Mouse (Mus musculus) midbrain, embryonic 15.5 days (tissue): ENCODE measurements around the gene Smc4. TPM values are rescaled to one million over a fixed set of nuclear protein-coding genes. Genes with fewer than 3 reads are reported as not detected.
"Not testable (repeated sequence)": the region's sequence is repeated elsewhere in the genome, so short reads cannot be mapped to it uniquely, and the experiment has no call there.

Experiments
- ATAC-seq: fragments of 200-750 bp; cut with Nextera tagmentation; replicated peaks from 2 replicates; pipeline ENCODE4 v1.8.0; 2017; ENCODE audit warnings: moderate TSS enrichment
- H3K27ac ChIP-seq: fragments of 300-500 bp; sonication (generic); 2 replicates; pipeline ENCODE4 v1.5.1; 2015; ENCODE audit warnings: mild to moderate bottlenecking, inconsistent platforms
- H3K27me3 ChIP-seq: fragments of 300-500 bp; sonication (generic); replicated peaks from 2 replicates; pipeline ENCODE4 v1.6.1; 2015; ENCODE audit warnings: inconsistent platforms
- H3K36me3 ChIP-seq: fragments of 300-500 bp; sonication (generic); replicated peaks from 2 replicates; pipeline ENCODE4 v1.6.1; 2015; ENCODE audit warnings: inconsistent platforms
- H3K4me1 ChIP-seq: fragments of 300-500 bp; sonication (generic); 2 replicates; pipeline ENCODE4 v1.6.1; 2015; ENCODE audit warnings: inconsistent platforms
- H3K4me2 ChIP-seq: fragments of 300-500 bp; sonication (generic); 2 replicates; pipeline ENCODE4 v1.6.1; 2015; ENCODE audit warnings: inconsistent platforms, mild to moderate bottlenecking, moderate library complexity
- H3K4me3 ChIP-seq: fragments of 300-500 bp; sonication (generic); 2 replicates; pipeline ENCODE4 v1.5.1; 2015; ENCODE audit warnings: mild to moderate bottlenecking, inconsistent platforms
- H3K9ac ChIP-seq: fragments of 300-500 bp; sonication (generic); 2 replicates; pipeline ENCODE4 v1.6.1; 2015; ENCODE audit warnings: mild to moderate bottlenecking, inconsistent platforms
- H3K9me3 ChIP-seq: fragments of 300-500 bp; sonication (generic); 2 replicates; pipeline ENCODE4 v1.6.1; 2016; ENCODE audit warnings: inconsistent platforms
- WGBS: fragments of 180-500 bp; shearing (Covaris S2); methylation state at CpG from one replicate; pipeline ENCODE4 v1.1.7; 2015; ENCODE audit warnings: mixed read lengths; 5-methylcytosine and 5-hydroxymethylcytosine counted together
- polyA plus RNA-seq: library from polyadenylated mRNA; unstranded; fragments of >200 nt; fragmentation: Nextera tagmentation; extraction: Ambion mirVana; gene quantifications from 2 replicates; pipeline ENCODE4 v1.2.1, GENCODE M21; 2015

Smc4 gene
- polyA plus RNA-seq, 1 experiment from 2014 or later: 32.1 TPM

DNA sequence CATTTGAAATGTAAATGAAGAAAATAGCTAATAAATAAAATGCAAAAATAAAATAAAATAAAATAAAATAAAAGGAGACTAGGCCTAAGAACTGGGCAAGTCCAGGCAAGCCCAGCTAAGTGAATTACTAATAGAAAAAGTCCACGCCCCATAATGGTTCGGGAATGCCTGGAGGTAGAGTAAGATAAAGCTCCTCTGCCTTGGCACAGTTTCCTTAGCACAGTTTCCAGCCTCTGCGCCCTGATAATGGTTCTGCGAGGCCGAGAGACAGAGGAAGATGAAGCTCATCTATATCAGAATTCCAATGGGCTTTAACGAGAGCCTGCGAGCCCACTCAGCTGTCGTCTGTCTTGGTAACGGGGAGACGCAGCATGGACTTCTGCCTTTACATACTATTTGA lies 25.4 kb upstream of the Smc4 start:
- H3K9ac ChIP-seq: no peak overlapping the region
- H3K36me3 ChIP-seq: no peaks in the 10 kb centered on the region
- no peak overlapping the region for H3K4me2 ChIP-seq
- H3K27me3 ChIP-seq: no peaks in the 10 kb centered on the region
- H3K4me1 ChIP-seq: no peaks in the 10 kb centered on the region
- 93% methylated on average over 10 of the region's 10 CpGs for WGBS
- no peak overlapping the region for H3K4me3 ChIP-seq
- no peak for ATAC-seq
- no peaks in the 10 kb centered on the region for H3K9me3 ChIP-seq
- H3K27ac ChIP-seq: no peak overlapping the region

DNA sequence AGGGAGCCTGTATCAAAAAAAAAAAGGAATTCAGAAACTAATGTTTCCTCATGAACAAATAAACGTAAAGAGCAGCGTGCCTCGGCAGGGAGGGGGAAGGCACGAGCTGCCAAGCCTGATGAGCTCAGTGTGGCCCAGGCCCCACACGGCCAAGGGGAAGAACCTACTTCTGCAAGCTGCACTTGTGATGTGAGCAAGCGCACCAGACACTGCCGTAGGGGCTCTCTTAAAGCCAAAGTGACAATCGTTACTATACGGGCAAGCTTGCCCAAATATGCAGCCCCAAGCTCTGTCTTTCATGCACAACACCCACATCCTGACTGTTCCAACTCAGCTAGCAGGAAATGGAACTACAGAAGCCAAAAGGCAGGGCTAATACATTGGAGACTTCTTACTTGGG lies 23.6 kb upstream of the Smc4 start:
- Histone ChIP-seq H3K4me2 (no peak overlapping the region), H3K36me3 (no peaks in the 10 kb centered on the region), H3K9me3 (no peaks in the 10 kb centered on the region), H3K27me3 (no peaks in the 10 kb centered on the region), H3K4me3 (no peak overlapping the region), H3K9ac (no peak overlapping the region), H3K4me1 (no peaks in the 10 kb centered on the region), H3K27ac (no peak overlapping the region)
- WGBS: 82% methylated on average over 9 of the region's 9 CpGs
- no peak for ATAC-seq

DNA sequence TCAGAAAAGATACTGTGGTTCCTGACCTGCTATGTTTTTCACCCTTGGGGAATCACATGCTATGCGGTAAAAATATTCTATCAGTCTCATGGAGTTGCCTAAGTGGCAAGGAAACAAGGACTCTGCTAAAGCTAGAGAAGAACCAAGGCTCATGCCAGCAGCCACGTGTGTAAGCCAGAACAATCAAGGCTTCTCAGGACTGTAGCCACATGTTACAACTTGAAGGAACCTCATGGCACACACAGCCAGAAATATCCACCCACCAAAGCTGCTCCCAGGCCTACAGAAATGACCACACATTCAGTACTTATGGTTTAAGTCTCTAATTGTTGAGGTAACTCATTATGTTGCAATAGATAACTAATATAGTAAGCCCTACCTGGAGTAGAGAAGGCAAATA lies 18.0 kb upstream of the Smc4 start:
- WGBS: 89% methylated on average over 2 of the region's 2 CpGs
- Histone ChIP-seq H3K9ac (no peak overlapping the region), H3K4me3 (no peak overlapping the region), H3K9me3 (no peaks in the 10 kb centered on the region), H3K36me3 (no peaks in the 10 kb centered on the region), H3K4me2 (no peak overlapping the region), H3K4me1 (no peaks in the 10 kb centered on the region), H3K27me3 (no peaks in the 10 kb centered on the region), H3K27ac (no peak overlapping the region)
- ATAC-seq: no peak

DNA sequence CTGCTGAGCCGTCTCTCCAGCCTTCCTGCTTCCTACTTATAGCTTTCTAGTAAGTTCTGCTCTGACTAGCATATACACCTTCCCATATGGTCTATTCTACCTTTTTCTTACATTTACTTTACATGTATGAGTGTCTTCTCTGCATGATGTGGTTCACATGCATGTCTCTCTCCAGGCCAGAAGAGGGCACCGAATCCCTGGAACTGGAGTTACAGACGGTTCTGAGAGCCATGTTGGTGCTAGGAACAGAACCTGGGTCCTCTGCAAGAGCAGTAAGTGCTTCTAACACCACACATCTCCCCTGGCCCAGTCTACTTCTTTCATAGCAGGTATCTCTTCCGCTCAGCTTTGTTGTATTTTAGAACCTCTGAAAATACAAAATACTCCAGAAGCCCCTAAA lies 1.8 kb upstream of the Smc4 start:
- Histone ChIP-seq H3K9me3 (no peaks in the 10 kb centered on the region), H3K4me2 (no peak overlapping the region), H3K36me3 (no peaks in the 10 kb centered on the region), H3K4me1 (peaks cover 26% of the 10 kb centered on the region), H3K27me3 (no peaks in the 10 kb centered on the region), H3K4me3 (no peak overlapping the region), H3K27ac (no peak overlapping the region), H3K9ac (no peak overlapping the region)
- 92% methylated on average over 4 of the region's 4 CpGs for WGBS
- ATAC-seq: no peak

DNA sequence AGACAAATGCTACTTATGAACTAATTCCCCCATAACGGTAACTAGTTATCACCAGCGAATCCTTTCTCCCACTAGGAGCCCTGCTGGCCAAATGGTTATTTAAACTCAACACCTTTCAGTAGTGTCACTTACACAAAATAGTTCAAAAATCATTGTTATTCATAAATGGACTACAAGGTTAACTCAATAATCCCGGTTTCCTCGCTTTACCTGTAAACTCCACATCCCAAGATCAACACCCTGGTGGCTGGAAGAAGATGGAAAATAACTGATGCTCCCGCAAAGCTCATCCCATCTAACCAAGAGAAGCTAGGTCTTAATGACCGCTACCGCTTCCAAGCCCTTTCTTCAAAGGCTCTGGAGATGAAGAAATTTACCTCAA lies 492 bp upstream of the Smc4 start:
- H3K36me3 ChIP-seq: no peaks in the 10 kb centered on the region
- under 1% methylated on average over 7 of the region's 7 CpGs for WGBS
- H3K4me2 ChIP-seq: peak overlapping the region; percentile 99
- H3K4me3 ChIP-seq: peak overlapping the region; percentile 94
- H3K4me1 ChIP-seq: peaks cover 26% of the 10 kb centered on the region
- ATAC-seq: peak; percentile 45
- H3K27me3 ChIP-seq: no peaks in the 10 kb centered on the region
- H3K9me3 ChIP-seq: no peaks in the 10 kb centered on the region
- H3K27ac ChIP-seq: peak overlapping the region; percentile 83
- H3K9ac ChIP-seq: peak overlapping the region; percentile 48

DNA sequence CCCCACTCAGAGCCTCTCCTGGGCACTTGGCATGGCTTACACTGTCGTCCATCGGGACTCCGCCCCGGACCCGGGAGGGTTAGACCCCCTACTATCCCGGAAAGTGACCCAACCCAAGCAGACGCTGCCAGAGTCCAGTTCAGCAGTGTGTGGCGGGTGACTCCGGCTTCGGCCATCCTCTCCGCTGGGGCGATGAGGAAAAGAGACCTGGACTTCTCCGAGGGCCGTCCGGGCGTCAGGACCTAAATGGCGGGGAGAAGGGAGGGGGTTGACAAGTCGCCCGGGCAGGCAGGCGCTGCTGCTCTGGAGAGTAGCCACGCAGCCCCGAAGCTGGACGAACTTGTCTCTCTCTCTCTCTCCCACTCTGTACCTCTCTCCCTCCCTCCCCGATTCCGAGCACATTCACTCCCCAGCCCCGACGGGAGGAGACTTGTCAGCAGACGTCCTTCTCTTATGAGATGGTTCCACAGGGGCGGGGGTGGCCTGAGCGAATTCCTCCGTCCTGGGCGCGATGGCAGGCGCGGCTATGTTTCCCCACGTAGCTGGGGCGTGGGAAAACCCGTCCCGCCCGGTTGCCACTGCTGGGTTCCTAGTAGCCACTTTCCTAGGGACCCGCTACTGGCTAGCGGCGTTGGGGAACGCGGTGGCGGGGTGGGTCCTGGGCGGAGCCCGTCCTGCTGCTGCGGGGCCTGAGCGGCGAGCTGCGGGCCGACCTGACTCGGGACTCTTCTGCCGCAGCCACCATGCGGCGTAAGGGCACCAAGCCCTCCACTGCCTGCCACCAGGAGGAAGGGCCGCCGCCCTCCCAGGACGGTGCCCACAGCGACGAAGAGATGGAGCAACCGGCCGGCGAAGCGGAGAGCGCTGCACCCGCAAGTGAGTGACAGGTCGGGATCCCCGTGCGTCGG lies 1.1 kb downstream of the Smc4 start:
- WGBS: under 1% methylated on average over 72 of the region's 72 CpGs
- ATAC-seq: peak; percentile 29
- Histone ChIP-seq H3K9ac (peak overlapping the region; percentile 63), H3K27ac (peak overlapping the region; percentile 83), H3K27me3 (no peaks in the 10 kb centered on the region), H3K9me3 (no peaks in the 10 kb centered on the region), H3K4me3 (peak overlapping the region; percentile 94), H3K36me3 (no peaks in the 10 kb centered on the region), H3K4me2 (peak overlapping the region; percentile 99), H3K4me1 (peaks cover 26% of the 10 kb centered on the region)

DNA sequence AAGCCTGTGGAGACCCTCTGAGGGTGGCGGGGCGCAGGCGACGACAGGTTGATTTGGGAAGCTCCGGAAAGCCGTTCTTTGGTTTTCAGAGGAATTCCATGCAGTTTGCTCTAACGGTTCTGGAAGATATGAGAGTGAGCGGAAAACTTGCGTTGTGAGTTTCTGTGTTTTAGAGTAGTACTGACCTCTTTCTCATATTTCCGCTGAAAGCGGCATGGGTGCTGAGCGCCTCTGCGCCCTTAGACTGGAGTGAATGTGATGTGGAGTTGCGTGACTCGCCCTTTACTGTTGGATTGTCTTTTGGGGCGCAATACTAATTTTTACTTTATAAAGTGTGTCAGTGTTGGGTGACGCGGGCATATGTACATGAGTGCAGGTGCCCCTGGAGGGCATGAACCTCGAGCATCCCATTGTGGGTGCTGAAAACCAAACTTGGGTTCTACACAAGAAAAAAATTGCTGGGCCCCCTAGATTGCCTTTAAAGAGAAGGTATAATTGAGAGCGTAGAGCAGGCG lies 1.8 kb downstream of the Smc4 start:
- H3K36me3 ChIP-seq: no peaks in the 10 kb centered on the region
- no peak for ATAC-seq
- no peaks in the 10 kb centered on the region for H3K9me3 ChIP-seq
- H3K9ac ChIP-seq: peak overlapping the region; percentile 63
- H3K4me2 ChIP-seq: peak overlapping the region; percentile 99
- WGBS: 4% methylated on average over 21 of the region's 21 CpGs
- H3K27me3 ChIP-seq: no peaks in the 10 kb centered on the region
- H3K27ac ChIP-seq: peak overlapping the region; percentile 83
- peaks cover 26% of the 10 kb centered on the region for H3K4me1 ChIP-seq
- peak overlapping the region; percentile 94 for H3K4me3 ChIP-seq

DNA sequence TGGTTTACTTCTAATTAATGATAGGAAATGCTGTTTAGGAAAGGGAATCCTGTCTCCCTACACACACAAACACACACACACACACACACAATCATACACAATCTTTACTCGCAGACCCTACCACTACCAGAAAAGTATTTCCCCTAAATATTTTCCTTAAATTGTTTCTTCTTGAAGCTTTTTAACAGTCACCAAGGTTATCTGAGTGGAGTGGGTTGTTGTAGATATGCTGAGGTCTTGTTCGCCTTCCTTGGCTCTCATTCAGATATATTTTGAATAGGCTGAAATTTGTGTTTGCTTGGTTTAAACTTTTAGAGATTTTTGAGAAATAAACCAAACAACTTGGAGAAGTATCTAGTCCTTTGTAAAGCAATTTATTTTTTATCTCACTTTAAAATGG lies 4.3 kb downstream of the Smc4 start:
- 92% methylated on average over 2 of the region's 2 CpGs for WGBS
- no peak overlapping the region for H3K4me2 ChIP-seq
- no peaks in the 10 kb centered on the region for H3K9me3 ChIP-seq
- ATAC-seq: no peak
- H3K27me3 ChIP-seq: no peaks in the 10 kb centered on the region
- no peak overlapping the region for H3K4me3 ChIP-seq
- H3K9ac ChIP-seq: no peak overlapping the region
- no peak overlapping the region for H3K27ac ChIP-seq
- no peaks in the 10 kb centered on the region for H3K36me3 ChIP-seq
- H3K4me1 ChIP-seq: peaks cover 18% of the 10 kb centered on the region

DNA sequence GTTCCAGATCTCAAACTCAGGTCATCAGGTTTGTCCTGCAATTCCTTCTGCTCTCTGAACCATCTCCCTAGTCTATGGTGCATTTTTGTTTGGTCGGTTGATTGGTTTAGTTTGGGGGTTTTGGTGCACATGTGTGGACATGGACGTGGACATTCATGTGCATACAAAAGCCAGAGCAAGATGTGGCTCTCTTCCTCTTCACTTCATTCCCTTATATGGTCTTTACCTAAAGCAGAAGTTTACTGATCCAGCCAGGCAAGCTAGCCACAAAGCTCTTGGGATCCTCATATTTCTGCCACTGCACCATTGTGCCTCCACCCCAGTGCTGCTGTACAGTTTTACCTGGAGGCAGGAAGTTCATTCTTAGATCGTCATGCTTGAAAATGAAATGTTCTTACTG lies 12.6 kb downstream of the Smc4 start:
- ATAC-seq: no peak
- Histone ChIP-seq H3K9me3 (no peaks in the 10 kb centered on the region), H3K9ac (no peak overlapping the region), H3K4me3 (no peak overlapping the region), H3K27me3 (no peaks in the 10 kb centered on the region), H3K4me2 (no peak overlapping the region), H3K36me3 (no peaks in the 10 kb centered on the region), H3K27ac (no peak overlapping the region), H3K4me1 (no peaks in the 10 kb centered on the region)
- WGBS: 95% methylated on average over 3 of the region's 3 CpGs

DNA sequence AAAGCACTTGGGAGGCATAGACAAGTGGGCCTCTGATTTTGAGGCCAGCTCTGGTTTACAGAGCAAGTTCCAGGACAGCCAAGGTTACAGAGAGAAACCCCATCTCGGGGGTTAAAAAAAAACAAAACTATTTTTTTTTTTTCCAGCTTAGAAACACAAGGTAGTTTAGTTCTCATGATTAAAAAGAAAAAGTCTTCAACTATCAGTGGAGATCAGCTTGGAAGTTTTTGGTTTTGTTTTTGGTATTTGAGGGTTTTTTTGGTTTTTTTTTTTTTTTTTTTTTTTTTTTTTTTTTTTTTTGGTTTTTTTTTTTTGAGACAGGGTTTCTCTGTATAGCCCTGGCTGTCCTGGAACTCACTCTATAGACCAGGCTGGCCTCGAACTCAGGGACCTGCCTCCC lies 14.1 kb downstream of the Smc4 start:
- H3K4me3 ChIP-seq: not testable (repeated sequence)

DNA sequence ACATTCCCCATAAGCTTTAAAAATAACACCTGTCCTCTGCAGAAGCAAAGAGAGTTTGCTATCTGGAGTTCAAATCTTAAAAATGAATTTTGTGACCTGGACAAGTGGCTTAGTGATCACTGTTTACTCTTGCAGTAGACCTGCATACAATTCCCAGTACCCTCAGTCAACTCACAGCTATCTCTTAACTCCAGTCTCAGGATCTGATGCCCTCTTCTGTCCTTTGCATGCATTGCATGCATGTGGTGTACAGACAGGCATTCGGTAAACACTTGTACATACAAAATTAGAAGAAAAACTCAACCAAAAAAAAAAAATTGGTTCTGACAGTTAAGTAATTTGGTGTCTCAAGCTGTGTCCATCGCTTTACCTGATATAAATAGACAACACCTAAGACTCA lies 15.7 kb downstream of the Smc4 start:
- 92% methylated on average over 2 of the region's 2 CpGs for WGBS
- no peak for ATAC-seq
- no peak overlapping the region for H3K4me2 ChIP-seq
- no peaks in the 10 kb centered on the region for H3K4me1 ChIP-seq
- H3K27ac ChIP-seq: no peak overlapping the region
- no peak overlapping the region for H3K4me3 ChIP-seq
- H3K36me3 ChIP-seq: no peaks in the 10 kb centered on the region; the same call in 1 of the 2 replicates
- no peak overlapping the region for H3K9ac ChIP-seq
- H3K9me3 ChIP-seq: no peaks in the 10 kb centered on the region
- H3K27me3 ChIP-seq: no peaks in the 10 kb centered on the region

More for the DNA sequence above, 14.1 kb downstream of the Smc4 start:
- not testable (repeated sequence) for H3K9ac ChIP-seq, H3K27me3 ChIP-seq, H3K4me2 ChIP-seq, H3K9me3 ChIP-seq, H3K4me1 ChIP-seq, H3K36me3 ChIP-seq, ATAC-seq, H3K27ac ChIP-seq
- WGBS: 98% methylated on average over 2 of the region's 2 CpGs

DNA sequence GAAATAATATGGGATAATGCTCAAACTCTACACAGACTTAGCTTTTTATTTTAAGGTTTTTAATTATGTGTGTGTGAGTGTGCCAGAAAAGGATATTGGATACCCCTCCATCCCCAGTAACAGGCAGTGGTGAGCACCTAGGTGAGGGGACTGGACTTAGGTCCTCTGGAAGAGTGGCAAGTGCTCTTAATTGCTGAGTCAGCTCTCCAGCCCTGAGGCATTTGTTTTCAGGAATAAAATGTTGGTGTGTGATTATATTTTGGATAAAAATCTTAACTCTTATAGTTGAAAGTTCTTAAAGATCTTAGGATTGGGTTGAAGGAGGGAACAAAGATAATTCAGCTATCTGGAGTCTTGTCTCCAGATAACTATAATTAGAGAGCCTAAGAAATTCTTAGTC lies 16.2 kb downstream of the Smc4 start:
- Histone ChIP-seq H3K4me2 (no peak overlapping the region), H3K4me3 (no peak overlapping the region), H3K4me1 (no peaks in the 10 kb centered on the region), H3K9ac (no peak overlapping the region), H3K27ac (no peak overlapping the region), H3K36me3 (no peaks in the 10 kb centered on the region; the same call in 1 of the 2 replicates), H3K27me3 (no peaks in the 10 kb centered on the region), H3K9me3 (no peaks in the 10 kb centered on the region)
- no peak for ATAC-seq
